Mouse (Mus musculus) embryonic facial prominence, embryonic 14.5 days (tissue): ENCODE results near the gene Hsp90aa1. TPM values are rescaled to one million over a fixed set of nuclear protein-coding genes. Genes with fewer than 3 reads are reported as not detected.
"Not testable (repeated sequence)": the region's sequence is repeated elsewhere in the genome, so short reads cannot be mapped to it uniquely, and the experiment has no call there.

Experiments used
- ATAC-seq: fragments of 200-750 bp; cut with Nextera tagmentation; 2 replicates; pipeline ENCODE4 v1.8.0; 2017; ENCODE audit warnings: low read depth, moderate number of reproducible peaks, moderate TSS enrichment
- DNase-seq: peaks from one replicate; pipeline ENCODE4 v3.0.0-alpha.2; 2015; ENCODE audit warnings: low spot score
- H3K27ac ChIP-seq: fragments of 300-500 bp; sonication (generic); replicated peaks from 2 replicates; pipeline ENCODE4 v1.5.1; 2014; ENCODE audit warnings: low read depth, mild to moderate bottlenecking, low read length, moderate library complexity
- H3K27me3 ChIP-seq: fragments of 300-500 bp; sonication (generic); replicated peaks from 2 replicates; pipeline ENCODE4 v1.6.1; 2014; ENCODE audit warnings: low read length; ENCODE audit not compliant: control insufficient read depth, insufficient read depth
- H3K36me3 ChIP-seq: fragments of 300-500 bp; sonication (generic); 2 replicates; pipeline ENCODE4 v1.6.1; 2014; ENCODE audit warnings: low read length, mixed read lengths; ENCODE audit not compliant: control insufficient read depth, insufficient read depth
- H3K4me1 ChIP-seq: fragments of 300-500 bp; sonication (generic); 2 replicates; pipeline ENCODE4 v1.6.1; 2014; ENCODE audit warnings: antibody characterized with exemption, low read length; ENCODE audit not compliant: control insufficient read depth, insufficient read depth
- H3K4me2 ChIP-seq: fragments of 300-500 bp; sonication (generic); 2 replicates; pipeline ENCODE4 v1.6.1; 2014; ENCODE audit warnings: low read depth, mild to moderate bottlenecking, low read length, moderate library complexity, mixed read lengths
- H3K4me3 ChIP-seq: fragments of 300-500 bp; sonication (generic); 2 replicates; pipeline ENCODE4 v1.5.1; 2014; ENCODE audit warnings: low read depth, mild to moderate bottlenecking, low read length
- H3K9ac ChIP-seq: fragments of 300-500 bp; sonication (generic); 2 replicates; pipeline ENCODE4 v1.6.1; 2014; ENCODE audit warnings: low read depth, mild to moderate bottlenecking, low read length, moderate library complexity, mixed read lengths
- H3K9me3 ChIP-seq: fragments of 300-500 bp; sonication (generic); 2 replicates; pipeline ENCODE4 v1.6.1; 2016; ENCODE audit warnings: low read length; ENCODE audit not compliant: control insufficient read depth
- WGBS: fragments of 180-500 bp; shearing (Covaris S2); extraction: QIAGEN DNeasy Blood & Tissue Kit; methylation state at CpG from one replicate; pipeline ENCODE4 v1.1.7; 2014; 5-methylcytosine and 5-hydroxymethylcytosine counted together
- polyA plus RNA-seq: library from polyadenylated mRNA; unstranded; fragments of >200 nt; fragmentation: Nextera tagmentation; extraction: Ambion mirVana; gene quantifications from 2 replicates; pipeline ENCODE4 v1.2.1, GENCODE M21; 2014

The Hsp90aa1 gene
- polyA plus RNA-seq, 1 experiment from 2014 or later = 873 TPM

GRCm38 (mm10) chr12:110703008-110703471, 512 bp upstream of the Hsp90aa1 start:
- no peaks in the 10 kb centered on the region for H3K9me3 ChIP-seq
- no peak overlapping the region for H3K9ac ChIP-seq
- peak overlapping the region; percentile 25 for H3K4me2 ChIP-seq
- H3K27ac ChIP-seq = no peak overlapping the region
- WGBS = 22% methylated on average over 8 of the region's 8 CpGs
- DNase-seq (peak; percentile 94), ATAC-seq (peak; percentile 74)
- no peaks in the 10 kb centered on the region for H3K36me3 ChIP-seq
- H3K27me3 ChIP-seq = no peaks in the 10 kb centered on the region
- H3K4me1 ChIP-seq = no peaks in the 10 kb centered on the region
- no peak overlapping the region for H3K4me3 ChIP-seq

- not testable (repeated sequence) for H3K4me2 ChIP-seq, H3K4me3 ChIP-seq, H3K36me3 ChIP-seq, H3K4me1 ChIP-seq, ATAC-seq, H3K9me3 ChIP-seq, H3K27me3 ChIP-seq, H3K27ac ChIP-seq, DNase-seq, H3K9ac ChIP-seq
- 33% methylated on average over 3 of the region's 3 CpGs for WGBS
These were observed 1.2 kb downstream of the Hsp90aa1 start for GRCm38 (mm10) chr12:110701363-110701762.

DNA sequence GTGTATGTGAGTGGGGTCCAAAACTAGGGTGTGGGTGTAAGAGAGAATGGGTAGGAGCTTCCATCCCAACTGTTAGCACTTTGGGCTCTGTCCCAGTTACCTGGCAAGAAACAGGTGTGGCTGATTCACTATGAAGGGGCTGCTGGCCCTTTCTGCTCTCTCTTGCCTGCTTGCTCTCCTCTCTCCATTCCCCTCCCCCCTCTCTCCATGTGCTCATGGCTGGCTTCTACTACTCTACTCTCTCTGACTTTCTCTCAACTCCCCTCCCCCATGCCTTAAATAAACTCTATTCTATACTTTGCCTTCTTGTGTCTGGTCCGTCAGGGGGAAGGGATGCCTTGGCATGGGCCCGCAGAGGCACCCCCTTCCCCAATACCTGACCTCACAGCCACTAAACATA, 1.8 kb downstream of the Hsp90aa1 start:
- no peak for DNase-seq
- H3K4me1 ChIP-seq = no peaks in the 10 kb centered on the region
- WGBS = 56% methylated on average over 2 of the region's 2 CpGs
- no peak overlapping the region for H3K4me3 ChIP-seq
- H3K4me2 ChIP-seq = no peak overlapping the region
- H3K9ac ChIP-seq = no peak overlapping the region
- H3K9me3 ChIP-seq = no peaks in the 10 kb centered on the region
- no peaks in the 10 kb centered on the region for H3K36me3 ChIP-seq
- ATAC-seq = no peak
- no peaks in the 10 kb centered on the region for H3K27me3 ChIP-seq
- H3K27ac ChIP-seq = no peak overlapping the region

- no peak overlapping the region for H3K4me2 ChIP-seq
- DNase-seq = no peak
- H3K9me3 ChIP-seq = no peaks in the 10 kb centered on the region
- no peaks in the 10 kb centered on the region for H3K27me3 ChIP-seq
- no peak overlapping the region for H3K27ac ChIP-seq
- ATAC-seq = no peak
- H3K36me3 ChIP-seq = peaks cover 8% of the 10 kb centered on the region
- WGBS = 45% methylated on average over 2 of the region's 2 CpGs
- H3K4me3 ChIP-seq = no peak overlapping the region
- H3K4me1 ChIP-seq = 0 out of 2 replicates have a peak, but pooled peaks cover 3% of the 10 kb centered on the region
- no peak overlapping the region for H3K9ac ChIP-seq
These were observed 3.4 kb downstream of the Hsp90aa1 start for GRCm38 (mm10) chr12:110699171-110699547.

GRCm38 (mm10) chr12:110698523-110699170, 3.9 kb downstream of the Hsp90aa1 start:
- no peak overlapping the region for H3K9ac ChIP-seq
- 44% methylated on average over 15 of the region's 15 CpGs for WGBS
- H3K4me1 ChIP-seq = 0 out of 2 replicates have a peak, but pooled peaks cover 3% of the 10 kb centered on the region
- DNase-seq (no peak), ATAC-seq (no peak)
- H3K27me3 ChIP-seq = no peaks in the 10 kb centered on the region
- H3K4me3 ChIP-seq = no peak overlapping the region
- no peak overlapping the region for H3K27ac ChIP-seq
- peaks cover 12% of the 10 kb centered on the region for H3K36me3 ChIP-seq
- H3K9me3 ChIP-seq = no peaks in the 10 kb centered on the region
- no peak overlapping the region for H3K4me2 ChIP-seq

- Histone ChIP-seq H3K9me3 (no peaks in the 10 kb centered on the region), H3K4me2 (no peak overlapping the region), H3K27ac (no peak overlapping the region), H3K4me1 (0 out of 2 replicates have a peak, but pooled peaks cover 3% of the 10 kb centered on the region), H3K4me3 (no peak overlapping the region), H3K27me3 (no peaks in the 10 kb centered on the region), H3K36me3 (peaks cover 17% of the 10 kb centered on the region), H3K9ac (no peak overlapping the region)
- no peak for DNase-seq
- WGBS = 91% methylated on average over 1 of the region's 1 CpGs
- no peak for ATAC-seq
These were observed 4.4 kb downstream of the Hsp90aa1 start for GRCm38 (mm10) chr12:110698080-110698479.

DNA sequence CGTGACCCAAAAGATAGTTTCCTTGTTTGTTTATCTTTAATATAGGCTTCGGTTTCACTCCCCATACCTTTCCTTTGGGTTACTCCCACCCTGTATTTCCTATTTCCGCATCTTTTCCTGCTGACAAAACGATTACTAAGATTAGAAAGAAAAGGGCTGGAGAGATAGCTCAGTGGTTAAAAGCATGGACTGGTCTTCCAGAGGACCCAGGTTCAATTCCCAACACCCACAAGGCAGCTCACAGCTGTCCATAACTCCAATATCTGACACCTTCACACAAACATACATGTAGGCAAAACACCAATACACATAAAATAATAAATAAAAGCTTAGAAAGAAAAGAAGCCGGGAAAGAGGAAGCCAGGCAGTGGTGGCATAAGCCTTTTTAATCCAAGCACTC, 5.1 kb downstream of the Hsp90aa1 start:
- H3K9me3 ChIP-seq = no peaks in the 10 kb centered on the region
- 0 out of 2 replicates have a peak, but pooled peaks cover 3% of the 10 kb centered on the region for H3K4me1 ChIP-seq
- ATAC-seq = no peak
- no peak for DNase-seq
- H3K27ac ChIP-seq = no peak overlapping the region
- no peak overlapping the region for H3K9ac ChIP-seq
- no peaks in the 10 kb centered on the region for H3K27me3 ChIP-seq
- peaks cover 23% of the 10 kb centered on the region for H3K36me3 ChIP-seq
- no peak overlapping the region for H3K4me2 ChIP-seq
- H3K4me3 ChIP-seq = no peak overlapping the region
- 65% methylated on average over 5 of the region's 5 CpGs for WGBS

GRCm38 (mm10) chr12:110696975-110697400, 5.5 kb downstream of the Hsp90aa1 start:
- no peaks in the 10 kb centered on the region for H3K9me3 ChIP-seq
- peak overlapping the region; percentile 84 for H3K9ac ChIP-seq
- 43% methylated on average over 9 of the region's 9 CpGs for WGBS
- peak overlapping the region; percentile 74 for H3K4me2 ChIP-seq
- peak overlapping the region; percentile 92 for H3K4me3 ChIP-seq
- peak overlapping the region; percentile 84 for H3K27ac ChIP-seq
- H3K4me1 ChIP-seq = 0 out of 2 replicates have a peak, but pooled peaks cover 3% of the 10 kb centered on the region
- peaks cover 26% of the 10 kb centered on the region for H3K36me3 ChIP-seq
- no peaks in the 10 kb centered on the region for H3K27me3 ChIP-seq
- ATAC-seq (no peak), DNase-seq (no peak)
